Mouse (Mus musculus) hindbrain, embryonic 14.5 days (tissue): ENCODE results near the gene Edem2. TPM values are rescaled to one million over a fixed set of nuclear protein-coding genes. Genes with fewer than 3 reads are reported as not detected.
A peak's percentile ranks its signal among the peaks of the same experiment; 100 is the strongest.

Experiments used
- ATAC-seq: fragments of 200-750 bp; cut with Nextera tagmentation; 2 replicates; pipeline ENCODE4 v1.8.0; 2017; ENCODE audit warnings: moderate number of reproducible peaks, mild to moderate bottlenecking, moderate TSS enrichment, moderate library complexity; ENCODE audit not compliant: low FRiP score
- DNase-seq: peaks from one replicate; pipeline ENCODE4 v3.0.0-alpha.2; 2015; ENCODE audit warnings: low spot score
- H3K27ac ChIP-seq: fragments of 300-500 bp; sonication (generic); 2 replicates; pipeline ENCODE4 v1.5.1; 2014; ENCODE audit warnings: mild to moderate bottlenecking, moderate library complexity
- H3K27me3 ChIP-seq: fragments of 300-500 bp; sonication (generic); 2 replicates; pipeline ENCODE4 v1.6.1; 2014; ENCODE audit warnings: mild to moderate bottlenecking, low read length, mixed read lengths; ENCODE audit not compliant: control insufficient read depth, insufficient read depth
- H3K36me3 ChIP-seq: fragments of 300-500 bp; sonication (generic); replicated peaks from 2 replicates; pipeline ENCODE4 v1.6.1; 2014; ENCODE audit not compliant: control insufficient read depth, insufficient read depth
- H3K4me1 ChIP-seq: fragments of 300-500 bp; sonication (generic); replicated peaks from 2 replicates; pipeline ENCODE4 v1.6.1; 2014; ENCODE audit warnings: antibody characterized with exemption, low read length, mixed read lengths; ENCODE audit not compliant: control insufficient read depth, insufficient read depth
- H3K4me2 ChIP-seq: fragments of 300-500 bp; sonication (generic); replicated peaks from 2 replicates; pipeline ENCODE4 v1.6.1; 2014; ENCODE audit warnings: mild to moderate bottlenecking, moderate library complexity
- H3K4me3 ChIP-seq: fragments of 300-500 bp; sonication (generic); replicated peaks from 2 replicates; pipeline ENCODE4 v1.5.1; 2014; ENCODE audit warnings: mild to moderate bottlenecking, low read length
- H3K9ac ChIP-seq: fragments of 300-500 bp; sonication (generic); 2 replicates; pipeline ENCODE4 v1.6.1; 2014
- H3K9me3 ChIP-seq: fragments of 300-500 bp; sonication (generic); 2 replicates; pipeline ENCODE4 v1.6.1; 2016; ENCODE audit warnings: low read length; ENCODE audit not compliant: control insufficient read depth
- WGBS: fragments of 180-500 bp; shearing (Covaris S2); extraction: QIAGEN DNeasy Blood & Tissue Kit; methylation state at CpG from one replicate; pipeline ENCODE4 v1.1.7; 2014; 5-methylcytosine and 5-hydroxymethylcytosine counted together
- polyA plus RNA-seq: library from polyadenylated mRNA; unstranded; fragments of >200 nt; fragmentation: Nextera tagmentation; extraction: Ambion mirVana; gene quantifications from 2 replicates; pipeline ENCODE4 v1.2.1, GENCODE M21; 2014

Edem2 gene
- polyA plus RNA-seq, 1 experiment from 2014 or later, result 34.2 TPM

GRCm38 (mm10) chr2:155683137-155683536, 46.1 kb downstream of the Edem2 start:
- no peak overlapping the region for H3K9ac ChIP-seq
- no peaks in the 10 kb centered on the region for H3K4me1 ChIP-seq
- no peaks in the 10 kb centered on the region for H3K27me3 ChIP-seq
- no peak overlapping the region for H3K27ac ChIP-seq
- 69% methylated on average over 3 of the region's 3 CpGs for WGBS
- H3K36me3 ChIP-seq, result peaks cover 11% of the 10 kb centered on the region
- no peak overlapping the region for H3K4me3 ChIP-seq
- no peak for DNase-seq
- ATAC-seq, result no peak
- H3K9me3 ChIP-seq, result no peaks in the 10 kb centered on the region
- H3K4me2 ChIP-seq, result no peak overlapping the region

- Histone ChIP-seq H3K9me3 (no peaks in the 10 kb centered on the region), H3K27ac (no peak overlapping the region), H3K4me3 (no peak overlapping the region), H3K9ac (no peak overlapping the region), H3K36me3 (peaks cover 5% of the 10 kb centered on the region; the same call in 1 of the 2 replicates), H3K4me2 (no peak overlapping the region), H3K27me3 (no peaks in the 10 kb centered on the region), H3K4me1 (no peaks in the 10 kb centered on the region)
- DNase-seq, result no peak
- ATAC-seq, result no peak
- 83% methylated on average over 2 of the region's 2 CpGs for WGBS
Measured at GRCm38 (mm10) chr2:155681874-155682273, 47.4 kb downstream of the Edem2 start.

- Histone ChIP-seq H3K9me3 (no peaks in the 10 kb centered on the region), H3K4me1 (no peaks in the 10 kb centered on the region), H3K9ac (no peak overlapping the region), H3K36me3 (peaks cover 2% of the 10 kb centered on the region; the same call in 1 of the 2 replicates), H3K4me2 (no peak overlapping the region), H3K4me3 (no peak overlapping the region), H3K27me3 (no peaks in the 10 kb centered on the region), H3K27ac (no peak overlapping the region)
- DNase-seq (no peak), ATAC-seq (no peak)
- WGBS, result 66% methylated on average over 8 of the region's 8 CpGs
Measured at GRCm38 (mm10) chr2:155681194-155681593, 48.1 kb downstream of the Edem2 start.

- H3K4me1 ChIP-seq, result no peaks in the 10 kb centered on the region
- H3K4me3 ChIP-seq, result no peak overlapping the region
- H3K9ac ChIP-seq, result no peak overlapping the region
- DNase-seq (no peak), ATAC-seq (no peak)
- H3K9me3 ChIP-seq, result no peaks in the 10 kb centered on the region
- no peaks in the 10 kb centered on the region for H3K36me3 ChIP-seq
- no peak overlapping the region for H3K27ac ChIP-seq
- H3K4me2 ChIP-seq, result no peak overlapping the region
- 70% methylated on average over 5 of the region's 5 CpGs for WGBS
- H3K27me3 ChIP-seq, result no peaks in the 10 kb centered on the region
Measured at GRCm38 (mm10) chr2:155680591-155680990, 48.7 kb downstream of the Edem2 start.

GRCm38 (mm10) chr2:155679586-155680110, 49.6 kb downstream of the Edem2 start:
- Histone ChIP-seq H3K36me3 (no peaks in the 10 kb centered on the region), H3K4me3 (no peak overlapping the region), H3K4me1 (no peaks in the 10 kb centered on the region), H3K9ac (no peak overlapping the region), H3K9me3 (no peaks in the 10 kb centered on the region), H3K27me3 (no peaks in the 10 kb centered on the region), H3K4me2 (no peak overlapping the region), H3K27ac (no peak overlapping the region)
- 90% methylated on average over 4 of the region's 4 CpGs for WGBS
- ATAC-seq, result no peak
- DNase-seq, result no peak

- no peak overlapping the region for H3K4me3 ChIP-seq
- H3K27ac ChIP-seq, result no peak overlapping the region
Measured at GRCm38 (mm10) chr2:155675118-155675517, 54.2 kb downstream of the Edem2 start.

GRCm38 (mm10) chr2:155673546-155673945, 55.7 kb downstream of the Edem2 start:
- Histone ChIP-seq H3K4me1 (no peaks in the 10 kb centered on the region; the same call in 1 of the 2 replicates), H3K4me3 (no peak overlapping the region), H3K36me3 (peaks cover 37% of the 10 kb centered on the region), H3K27ac (no peak overlapping the region), H3K4me2 (no peak overlapping the region), H3K9me3 (no peaks in the 10 kb centered on the region), H3K9ac (no peak overlapping the region), H3K27me3 (no peaks in the 10 kb centered on the region)
- ATAC-seq (no peak), DNase-seq (peak; percentile 48)
- WGBS, result 24% methylated on average over 2 of the region's 2 CpGs

More at GRCm38 (mm10) chr2:155675118-155675517, 54.2 kb downstream of the Edem2 start:
- Histone ChIP-seq H3K4me1 (no peaks in the 10 kb centered on the region; the same call in 1 of the 2 replicates), H3K9ac (no peak overlapping the region), H3K36me3 (peaks cover 28% of the 10 kb centered on the region), H3K27me3 (no peaks in the 10 kb centered on the region), H3K4me2 (no peak overlapping the region), H3K9me3 (no peaks in the 10 kb centered on the region)
- no peak for DNase-seq
- no peak for ATAC-seq
- WGBS, result 70% methylated on average over 4 of the region's 4 CpGs

- Histone ChIP-seq H3K27me3 (no peaks in the 10 kb centered on the region), H3K4me2 (no peak overlapping the region), H3K4me3 (no peak overlapping the region), H3K36me3 (peaks cover 60% of the 10 kb centered on the region), H3K9ac (no peak overlapping the region), H3K4me1 (no peaks in the 10 kb centered on the region; the same call in 1 of the 2 replicates), H3K27ac (no peak overlapping the region), H3K9me3 (no peaks in the 10 kb centered on the region)
- 82% methylated on average over 4 of the region's 4 CpGs for WGBS
- ATAC-seq, result no peak
- DNase-seq, result no peak
Measured at GRCm38 (mm10) chr2:155671236-155671635, 58.0 kb downstream of the Edem2 start.

GRCm38 (mm10) chr2:155668461-155668860, 60.8 kb downstream of the Edem2 start:
- Histone ChIP-seq H3K4me2 (no peak overlapping the region), H3K27me3 (no peaks in the 10 kb centered on the region), H3K36me3 (peaks cover 88% of the 10 kb centered on the region), H3K9ac (no peak overlapping the region), H3K4me3 (no peak overlapping the region), H3K27ac (no peak overlapping the region), H3K4me1 (no peaks in the 10 kb centered on the region), H3K9me3 (no peaks in the 10 kb centered on the region)
- 88% methylated on average over 4 of the region's 4 CpGs for WGBS
- DNase-seq (no peak), ATAC-seq (no peak)

GRCm38 (mm10) chr2:155667881-155668280, 61.4 kb downstream of the Edem2 start:
- no peak overlapping the region for H3K4me2 ChIP-seq
- H3K4me3 ChIP-seq, result no peak overlapping the region
- no peaks in the 10 kb centered on the region for H3K9me3 ChIP-seq
- H3K4me1 ChIP-seq, result no peaks in the 10 kb centered on the region
- peaks cover 93% of the 10 kb centered on the region for H3K36me3 ChIP-seq
- WGBS, result 94% methylated on average over 8 of the region's 8 CpGs
- no peak overlapping the region for H3K9ac ChIP-seq
- no peak overlapping the region for H3K27ac ChIP-seq
- DNase-seq (no peak), ATAC-seq (no peak)
- H3K27me3 ChIP-seq, result no peaks in the 10 kb centered on the region
